Mouse (Mus musculus): Measurements from ENCODE around the gene Bhmt. TPM values are rescaled to one million over a fixed set of nuclear protein-coding genes. Genes with fewer than 3 reads are reported as not detected.
"Not testable (repeated sequence)": the region's sequence is repeated elsewhere in the genome, so short reads cannot be mapped to it uniquely, and the experiment has no call there.

The Bhmt gene
- polyA plus RNA-seq, 2 experiments, result 24.5 to 71.1 TPM

DNA sequence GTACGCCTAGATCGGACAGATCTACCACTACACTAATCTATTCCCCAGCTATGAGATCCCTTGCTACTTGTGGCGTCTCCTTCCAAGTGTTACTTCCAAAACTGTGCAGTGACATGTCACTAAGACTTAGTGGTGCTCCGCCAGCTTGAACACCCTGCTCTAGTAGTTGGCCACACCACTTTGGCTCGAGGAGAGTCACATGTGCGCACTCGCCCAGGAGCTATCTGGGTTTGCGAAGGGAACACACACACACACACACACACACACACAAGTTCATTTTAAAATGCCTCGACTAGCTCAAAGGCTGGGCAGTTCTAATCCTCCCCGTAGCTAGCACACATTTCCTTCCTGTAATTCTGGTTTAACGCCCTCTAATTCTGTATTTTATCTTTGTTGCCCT lies 36.2 kb downstream of the Bhmt start:
- no peaks in the 10 kb centered on the region for H3K9me3 ChIP-seq (ENCODE audit: control insufficient read depth, low read length)
- 59% methylated on average over 11 of the region's 11 CpGs for WGBS (ENCODE audit: insufficient replicate concordance)
- no peaks in the 10 kb centered on the region for H3K27me3 ChIP-seq (ENCODE audit: control insufficient read depth, insufficient read depth, low read length)
- TF ChIP-seq EP300 (IDR thresholded peaks at IDR 0.05; ENCODE audit: low read depth) (no peak), CTCF (IDR thresholded peaks at IDR 0.05; ENCODE audit: low read depth) (no peak)
- H3K4me3 ChIP-seq (ENCODE audit: insufficient read depth in 1 of 2, low read depth in 2 of 2, low read length in 2 of 2), result no peak overlapping the region
- no peak overlapping the region for H3K9ac ChIP-seq (replicated peaks)
- DNase-seq (ENCODE audit: low read depth in 3 of 3, low spot score in 3 of 3) (no peak), ATAC-seq (ENCODE audit: insufficient read depth) (no peak)
- H3K4me1 ChIP-seq (replicated peaks; ENCODE audit: control insufficient read depth in 2 of 2, insufficient read depth in 2 of 2, low read length in 1 of 2), result no peaks in the 10 kb centered on the region
- H3K36me3 ChIP-seq (replicated peaks; ENCODE audit: control insufficient read depth, insufficient read depth, low read depth), result no peaks in the 10 kb centered on the region
- H3K4me2 ChIP-seq (ENCODE audit: low read depth), result no peak overlapping the region
- no peak overlapping the region for H3K27ac ChIP-seq

DNA sequence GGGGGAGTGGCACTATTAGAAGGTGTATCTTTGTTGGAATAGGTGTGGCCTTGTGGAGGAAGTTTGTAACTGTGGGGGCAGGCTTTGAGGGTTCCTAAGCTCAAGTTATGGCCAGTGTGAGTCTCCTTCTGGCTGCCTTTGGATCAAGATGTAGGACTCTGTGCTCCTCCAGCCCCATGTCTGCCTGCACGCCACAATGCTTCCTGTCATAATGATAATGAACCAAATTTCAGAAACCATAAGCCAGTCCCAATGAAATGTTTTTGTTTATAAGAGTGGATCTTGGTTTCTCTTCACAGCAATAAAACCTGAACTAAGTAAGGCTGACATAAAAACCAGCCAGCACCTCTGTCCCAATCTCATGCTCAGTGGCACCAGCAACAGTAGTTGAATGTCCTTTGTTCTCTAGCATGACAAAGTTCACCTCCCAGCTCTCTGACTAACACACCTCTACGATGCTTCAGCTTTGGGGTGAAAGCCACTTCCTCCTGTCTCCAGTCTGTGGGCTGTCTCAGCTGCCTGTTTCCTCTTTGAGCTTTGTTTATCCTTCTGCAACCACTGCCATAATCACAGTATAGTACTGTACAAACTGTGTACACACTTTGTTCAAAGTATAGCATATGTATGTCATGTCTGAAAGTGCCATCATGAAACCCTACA lies 44.6 kb downstream of the Bhmt start:
- no peaks in the 10 kb centered on the region for H3K9me3 ChIP-seq (ENCODE audit: control insufficient read depth, low read length)
- 21% methylated on average over 2 of the region's 2 CpGs for WGBS (ENCODE audit: insufficient replicate concordance)
- TF ChIP-seq EP300 (IDR thresholded peaks at IDR 0.05; ENCODE audit: low read depth), result no peak
- no peak for TF ChIP-seq CTCF (IDR thresholded peaks at IDR 0.05; ENCODE audit: low read depth)
- ATAC-seq (ENCODE audit: insufficient read depth), result no peak
- H3K27ac ChIP-seq, result no peak overlapping the region
- H3K27me3 ChIP-seq (ENCODE audit: control insufficient read depth, insufficient read depth, low read length), result no peaks in the 10 kb centered on the region
- no peaks in the 10 kb centered on the region for H3K4me1 ChIP-seq (replicated peaks; ENCODE audit: control insufficient read depth in 2 of 2, insufficient read depth in 2 of 2, low read length in 1 of 2)
- DNase-seq (ENCODE audit: low read depth in 3 of 3, low spot score in 3 of 3), result no peak
- H3K9ac ChIP-seq (replicated peaks), result no peak overlapping the region
- no peaks in the 10 kb centered on the region for H3K36me3 ChIP-seq (replicated peaks; ENCODE audit: control insufficient read depth, insufficient read depth, low read depth)
- no peak overlapping the region for H3K4me2 ChIP-seq (ENCODE audit: low read depth)
- no peak overlapping the region for H3K4me3 ChIP-seq (ENCODE audit: insufficient read depth in 1 of 2, low read depth in 2 of 2, low read length in 2 of 2)

- not testable (repeated sequence) for H3K27me3 ChIP-seq (ENCODE audit: control insufficient read depth, insufficient read depth, low read length); H3K4me1 ChIP-seq (replicated peaks; ENCODE audit: control insufficient read depth in 2 of 2, insufficient read depth in 2 of 2, low read length in 1 of 2); H3K4me3 ChIP-seq (ENCODE audit: insufficient read depth in 1 of 2, low read depth in 2 of 2, low read length in 2 of 2); DNase-seq (ENCODE audit: low read depth in 3 of 3, low spot score in 3 of 3); H3K36me3 ChIP-seq (replicated peaks; ENCODE audit: control insufficient read depth, insufficient read depth, low read depth); H3K27ac ChIP-seq; H3K9me3 ChIP-seq (ENCODE audit: control insufficient read depth, low read length); H3K9ac ChIP-seq (replicated peaks); H3K4me2 ChIP-seq (ENCODE audit: low read depth); ATAC-seq (ENCODE audit: insufficient read depth)
- 59% methylated on average over 9 of the region's 9 CpGs for WGBS (ENCODE audit: insufficient replicate concordance)
These were observed 55.2 kb downstream of the Bhmt start for GRCm38 (mm10) chr13:93582526-93582925.

- TF ChIP-seq CTCF (IDR thresholded peaks at IDR 0.05; ENCODE audit: low read depth) (no peak), EP300 (IDR thresholded peaks at IDR 0.05; ENCODE audit: low read depth) (no peak)
- no peak overlapping the region for H3K27ac ChIP-seq
- H3K27me3 ChIP-seq (ENCODE audit: control insufficient read depth, insufficient read depth, low read length), result no peaks in the 10 kb centered on the region
- no peaks in the 10 kb centered on the region for H3K36me3 ChIP-seq (replicated peaks; ENCODE audit: control insufficient read depth, insufficient read depth, low read depth)
- WGBS (ENCODE audit: insufficient replicate concordance), result 57% methylated on average over 5 of the region's 5 CpGs
- no peak overlapping the region for H3K4me3 ChIP-seq (ENCODE audit: insufficient read depth in 1 of 2, low read depth in 2 of 2, low read length in 2 of 2)
- H3K9ac ChIP-seq (replicated peaks), result no peak overlapping the region
- DNase-seq (ENCODE audit: low read depth in 3 of 3, low spot score in 3 of 3) (no peak), ATAC-seq (ENCODE audit: insufficient read depth) (no peak)
- H3K4me2 ChIP-seq (ENCODE audit: low read depth), result no peak overlapping the region
- H3K9me3 ChIP-seq (ENCODE audit: control insufficient read depth, low read length), result no peaks in the 10 kb centered on the region
- no peaks in the 10 kb centered on the region for H3K4me1 ChIP-seq (replicated peaks; ENCODE audit: control insufficient read depth in 2 of 2, insufficient read depth in 2 of 2, low read length in 1 of 2)
These were observed 57.3 kb downstream of the Bhmt start for GRCm38 (mm10) chr13:93580431-93580830.

- Histone ChIP-seq H3K27me3 (ENCODE audit: control insufficient read depth, insufficient read depth, low read length) (no peaks in the 10 kb centered on the region), H3K9ac (replicated peaks) (no peak overlapping the region), H3K36me3 (replicated peaks; ENCODE audit: control insufficient read depth, insufficient read depth, low read depth) (no peaks in the 10 kb centered on the region), H3K4me2 (ENCODE audit: low read depth) (no peak overlapping the region), H3K9me3 (ENCODE audit: control insufficient read depth, low read length) (no peaks in the 10 kb centered on the region), H3K27ac (no peak overlapping the region), H3K4me1 (replicated peaks; ENCODE audit: control insufficient read depth in 2 of 2, insufficient read depth in 2 of 2, low read length in 1 of 2) (no peaks in the 10 kb centered on the region), H3K4me3 (ENCODE audit: insufficient read depth in 1 of 2, low read depth in 2 of 2, low read length in 2 of 2) (no peak overlapping the region)
- WGBS (ENCODE audit: insufficient replicate concordance), result 37% methylated on average over 4 of the region's 4 CpGs
- TF ChIP-seq CTCF (IDR thresholded peaks at IDR 0.05; ENCODE audit: low read depth), result no peak
- TF ChIP-seq EP300 (IDR thresholded peaks at IDR 0.05; ENCODE audit: low read depth), result no peak
- ATAC-seq (ENCODE audit: insufficient read depth), result no peak
- DNase-seq (ENCODE audit: low read depth in 3 of 3, low spot score in 3 of 3), result no peak
These were observed 68.1 kb downstream of the Bhmt start for GRCm38 (mm10) chr13:93569676-93570075.

Other genes starting within 250 kb of the Bhmt start
- 1.9 and 2.8 TPM in 2 replicates for gene Jmy, start 138.2 kb downstream of the Bhmt start, polyA plus RNA-seq (2012; rRNA removed)
- 2.3 TPM in 2 replicates for gene Jmy, start 138.2 kb downstream of the Bhmt start, polyA plus RNA-seq (2014; fragmentation: Nextera tagmentation; extraction: Ambion mirVana)
- 12.2 and 13.6 TPM in 2 replicates for gene Bhmt2, start 36.3 kb upstream of the Bhmt start, polyA plus RNA-seq (2012; rRNA removed)
- 16.8 TPM in 2 replicates for gene Bhmt2, start 36.3 kb upstream of the Bhmt start, polyA plus RNA-seq (2014; fragmentation: Nextera tagmentation; extraction: Ambion mirVana)
- gene Dmgdh, start 36.5 kb upstream of the Bhmt start, polyA plus RNA-seq (2012; rRNA removed), result 6.8 and 9.7 TPM in 2 replicates
- gene Dmgdh, start 36.5 kb upstream of the Bhmt start, polyA plus RNA-seq (2014; fragmentation: Nextera tagmentation; extraction: Ambion mirVana), result 12.0 and 13.1 TPM in 2 replicates
- gene Arsb, start 133.7 kb upstream of the Bhmt start, polyA plus RNA-seq (2012; rRNA removed), result 4.0 and 4.2 TPM in 2 replicates
- 2.8 and 3.4 TPM in 2 replicates for gene Arsb, start 133.7 kb upstream of the Bhmt start, polyA plus RNA-seq (2014; fragmentation: Nextera tagmentation; extraction: Ambion mirVana)